Mouse (Mus musculus): ENCODE measurements around the gene Hils1.

Gene Hils1

DNA sequence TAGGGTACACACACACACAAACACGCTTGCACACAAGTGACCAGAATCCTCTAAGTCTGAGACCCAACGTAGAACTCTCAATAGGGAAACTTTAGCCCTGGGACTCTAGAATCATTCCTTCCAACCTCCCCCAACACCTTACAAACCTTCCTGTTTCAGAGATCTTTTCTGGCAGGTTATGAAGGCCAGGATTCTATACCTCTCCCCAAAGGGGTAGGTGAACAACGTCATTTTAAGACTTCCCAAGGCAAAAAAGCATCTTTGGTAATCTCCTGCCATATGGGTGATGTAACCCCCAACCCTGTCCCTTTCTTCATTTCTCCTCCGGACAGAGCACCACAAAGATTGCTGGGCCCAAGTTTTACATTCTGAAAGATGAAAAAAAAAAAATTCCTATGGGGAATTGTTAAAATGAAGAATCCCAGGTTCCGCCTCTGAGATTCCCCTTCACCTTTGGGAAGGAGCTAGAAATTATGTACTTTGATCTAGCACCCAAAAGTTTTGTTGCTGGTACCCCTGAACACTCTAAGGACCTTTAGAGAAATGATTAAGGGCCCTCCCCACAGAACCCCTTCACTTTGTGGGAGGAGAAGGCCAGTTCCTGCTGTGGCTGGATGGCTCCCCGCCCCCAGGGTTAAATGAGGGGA, 22.8 kb downstream of the Hils1 start:
- DNase-seq: no peak

DNA sequence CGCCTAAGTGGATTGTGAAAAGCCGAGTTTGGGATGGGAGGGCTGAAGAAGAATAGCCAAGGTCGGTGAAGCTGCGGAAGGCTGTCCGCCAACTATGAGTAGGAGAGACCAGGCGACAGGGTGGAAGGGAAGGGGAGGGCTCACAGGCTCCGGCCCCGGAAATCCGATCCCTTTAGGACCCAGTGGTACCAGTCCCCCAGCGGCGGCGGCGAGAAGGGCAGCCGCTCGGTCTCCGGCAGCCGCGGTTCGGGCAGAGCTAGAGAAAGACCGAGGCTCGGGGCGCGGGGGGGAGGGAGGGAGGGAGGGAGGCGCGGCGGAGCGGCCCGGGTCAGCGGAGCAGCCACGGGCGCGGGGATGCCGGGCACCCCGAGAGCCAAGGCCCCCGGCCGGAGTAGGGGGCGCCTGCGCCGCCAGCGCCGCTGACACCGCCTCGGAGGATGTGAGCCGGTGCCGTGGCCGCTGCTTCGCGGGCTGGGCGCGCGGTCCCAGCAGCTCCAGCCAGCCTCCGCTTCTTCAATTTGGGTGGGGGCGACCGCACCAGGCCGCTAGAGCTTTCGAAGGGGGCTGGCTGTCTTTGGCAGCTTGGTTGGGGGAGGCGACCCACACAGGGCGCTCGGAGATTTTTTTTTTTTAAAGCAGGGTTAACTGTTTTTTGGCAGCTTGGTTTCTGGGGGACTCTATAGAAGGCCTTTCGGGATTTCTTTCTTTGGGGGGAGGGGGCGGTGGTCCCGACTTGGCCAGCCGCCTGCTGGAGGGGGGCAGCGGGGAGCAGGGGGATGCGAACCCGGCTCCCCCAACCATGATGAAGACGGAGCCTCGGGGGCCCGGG, 23.6 kb downstream of the Hils1 start, which contains the start of gene Ppp1r9b:
Ppp1r9b (plus strand) TSS at position 287 of the 829 bp plus-strand sequence.
- DNase-seq: peak; percentile 93

DNA sequence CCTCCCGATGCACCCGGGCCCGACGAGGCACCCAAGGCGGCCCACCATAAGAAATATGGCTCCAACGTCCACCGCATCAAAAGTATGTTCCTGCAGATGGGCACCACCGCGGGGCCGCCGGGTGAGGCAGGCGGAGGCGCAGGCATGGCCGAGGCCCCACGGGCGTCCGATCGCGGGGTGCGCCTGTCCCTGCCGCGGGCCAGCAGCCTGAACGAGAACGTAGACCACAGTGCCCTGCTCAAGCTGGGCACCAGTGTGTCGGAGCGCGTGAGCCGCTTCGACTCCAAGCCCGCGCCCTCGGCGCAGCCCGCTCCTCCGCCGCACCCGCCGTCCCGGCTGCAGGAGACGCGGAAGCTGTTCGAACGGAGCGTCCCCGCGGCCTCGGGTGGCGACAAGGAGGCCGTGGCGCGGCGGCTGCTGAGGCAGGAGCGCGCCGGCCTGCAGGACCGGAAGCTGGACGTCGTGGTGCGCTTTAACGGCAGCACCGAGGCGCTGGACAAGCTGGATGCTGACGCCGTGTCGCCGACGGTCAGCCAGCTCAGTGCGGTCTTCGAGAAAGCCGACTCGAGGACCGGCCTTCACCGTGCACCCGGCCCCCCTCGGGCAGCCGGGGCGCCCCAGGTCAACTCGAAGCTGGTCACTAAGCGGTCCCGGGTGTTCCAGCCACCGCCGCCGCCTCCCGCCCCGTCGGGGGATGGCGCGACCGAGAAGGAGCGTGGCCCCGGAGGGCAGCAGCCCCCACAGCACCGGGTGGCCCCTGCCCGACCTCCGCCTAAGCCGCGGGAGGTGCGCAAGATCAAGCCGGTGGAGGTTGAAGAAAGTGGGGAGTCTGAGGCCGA, 24.5 kb downstream of the Hils1 start:
- peak; percentile 71 for DNase-seq

DNA sequence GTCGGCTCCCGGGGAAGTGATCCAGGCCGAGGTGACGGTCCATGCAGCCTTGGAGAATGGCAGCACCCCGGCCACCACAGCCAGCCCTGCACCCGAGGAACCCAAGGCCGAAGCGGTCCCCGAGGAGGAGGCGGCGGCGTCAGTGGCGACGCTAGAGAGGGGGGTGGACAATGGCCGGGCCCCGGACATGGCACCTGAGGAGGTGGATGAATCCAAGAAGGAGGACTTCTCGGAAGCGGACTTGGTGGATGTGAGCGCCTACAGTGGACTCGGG, 25.0 kb downstream of the Hils1 start:
- DNase-seq: peak; percentile 72

DNA sequence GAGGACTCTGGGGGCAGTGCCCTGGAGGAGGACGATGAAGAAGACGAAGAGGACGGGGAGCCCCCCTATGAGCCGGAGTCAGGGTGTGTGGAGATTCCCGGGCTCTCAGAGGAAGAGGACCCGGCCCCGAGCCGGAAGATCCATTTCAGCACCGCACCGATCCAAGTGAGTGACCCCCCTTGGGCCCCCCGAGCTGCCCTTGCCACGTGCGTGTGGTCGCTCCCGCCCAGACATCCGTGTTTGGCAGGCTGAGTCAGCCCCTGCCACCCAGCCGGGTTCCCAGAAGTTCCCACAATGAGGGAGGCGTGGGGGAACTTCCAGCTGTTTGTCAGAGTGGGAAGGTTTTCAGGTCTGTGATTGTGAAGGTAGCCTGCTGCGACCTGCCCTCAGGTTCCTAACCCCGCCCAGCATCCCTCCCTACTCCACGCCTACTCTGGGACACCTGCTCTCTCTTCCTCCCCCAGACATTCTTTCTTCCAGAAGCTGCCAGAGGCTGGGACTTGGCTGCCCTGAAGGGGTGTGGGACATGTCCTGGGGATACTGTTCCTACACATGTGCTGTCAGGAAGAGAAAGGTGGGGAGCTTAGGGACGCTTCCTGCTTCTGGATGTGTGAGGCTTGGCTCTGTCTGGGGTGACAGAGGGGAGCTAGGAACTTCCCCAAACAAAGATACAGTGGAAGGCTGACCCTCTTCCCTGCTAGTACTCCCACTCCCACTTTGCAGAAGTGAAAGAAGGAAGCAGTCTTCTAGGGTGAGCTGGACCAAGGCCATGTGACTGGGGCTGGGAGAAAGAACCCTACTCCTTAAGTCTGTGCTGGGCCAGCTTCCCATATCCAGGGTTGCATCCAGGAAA, 25.6 kb downstream of the Hils1 start:
- peak; percentile 72 for DNase-seq

DNA sequence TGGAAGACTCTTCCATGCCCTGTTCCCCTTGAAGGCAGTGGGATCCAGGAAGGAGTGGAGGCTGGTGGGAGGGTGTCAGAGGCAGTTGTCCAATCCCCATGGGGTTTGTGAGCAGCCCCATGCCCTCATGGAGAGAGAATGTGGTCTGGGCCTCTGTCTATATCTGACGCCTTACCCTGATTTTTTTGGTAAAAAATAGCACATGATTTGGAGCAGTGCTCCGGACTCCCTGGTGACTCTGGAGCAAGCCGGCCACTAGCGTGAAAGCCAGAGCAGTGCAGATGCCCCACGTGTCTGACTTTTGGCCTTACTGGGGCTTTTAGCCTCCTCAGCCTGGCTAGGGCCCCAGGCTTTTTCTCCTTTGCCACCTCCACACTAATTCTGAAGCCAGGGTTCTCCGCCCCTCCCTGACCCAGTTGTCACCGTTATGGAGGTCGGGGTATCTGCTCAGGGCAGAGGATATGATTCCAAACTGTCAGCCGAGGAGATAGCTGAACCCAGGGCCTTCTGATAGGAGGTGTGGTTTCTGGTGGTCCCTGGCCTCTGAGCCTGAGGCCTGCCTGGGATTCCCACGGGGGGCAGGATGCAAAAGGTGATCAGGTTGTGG, 26.9 kb downstream of the Hils1 start:
- DNase-seq: peak; percentile 77

DNA sequence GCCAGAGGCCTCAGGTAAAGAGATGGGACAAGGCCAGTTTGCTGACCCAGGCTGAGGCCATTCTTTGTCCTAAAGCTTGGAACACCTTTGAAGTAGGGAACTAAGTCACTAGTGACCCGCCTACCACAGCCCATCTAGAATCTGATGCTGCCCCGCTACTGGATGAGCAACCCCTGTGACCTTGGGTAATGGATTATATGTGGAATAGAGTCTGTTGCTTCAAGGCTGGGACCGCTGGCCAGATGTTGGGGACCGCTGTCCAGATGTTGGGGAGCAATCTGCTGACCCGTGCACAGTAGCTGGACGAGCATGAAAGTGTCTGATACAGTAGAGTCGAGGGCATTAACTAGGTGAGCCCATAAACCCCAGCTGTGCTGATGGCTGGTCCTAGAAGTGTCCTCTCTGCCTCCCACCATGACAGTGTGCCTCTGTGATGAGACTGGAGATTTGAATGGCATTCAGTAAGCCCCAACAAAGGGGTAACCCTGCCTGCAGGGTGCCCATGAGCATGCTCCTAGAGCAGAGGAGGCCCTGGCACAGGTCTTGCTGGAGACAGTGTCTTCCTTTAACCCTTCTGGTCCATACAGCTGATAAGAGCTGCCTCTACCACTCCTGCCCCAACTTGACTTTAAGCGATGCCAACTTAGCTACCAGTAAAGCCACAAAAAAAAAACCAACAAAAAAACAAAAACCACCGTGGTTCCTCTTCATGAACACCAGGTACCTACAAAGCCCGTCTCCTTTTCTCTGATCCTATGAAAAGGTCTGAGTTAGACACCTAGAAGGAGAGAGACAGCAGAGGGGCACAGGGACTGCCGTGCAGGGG, 27.8 kb downstream of the Hils1 start:
- peak; percentile 61 for DNase-seq

DNA sequence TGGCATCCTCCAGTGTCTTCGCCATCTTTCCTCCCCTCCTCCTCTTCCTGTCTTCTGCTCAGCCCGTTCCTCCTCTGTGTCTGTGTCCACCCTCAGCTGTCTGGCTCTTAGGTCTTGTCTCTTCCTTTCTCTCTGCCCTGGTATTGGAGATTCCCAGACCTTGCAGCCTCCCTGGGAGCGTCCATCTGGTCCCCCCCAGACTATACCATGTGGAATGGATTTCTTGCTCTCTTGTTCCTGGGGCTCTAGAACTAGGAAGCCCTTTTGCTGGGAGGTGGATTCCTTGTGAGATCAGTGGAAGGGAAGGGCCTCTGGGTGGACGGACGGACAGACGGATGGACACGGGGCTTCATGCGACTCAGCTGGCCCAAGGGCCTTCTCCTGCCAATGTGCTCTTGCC, 28.7 kb downstream of the Hils1 start:
- peak; percentile 67 for DNase-seq

DNA sequence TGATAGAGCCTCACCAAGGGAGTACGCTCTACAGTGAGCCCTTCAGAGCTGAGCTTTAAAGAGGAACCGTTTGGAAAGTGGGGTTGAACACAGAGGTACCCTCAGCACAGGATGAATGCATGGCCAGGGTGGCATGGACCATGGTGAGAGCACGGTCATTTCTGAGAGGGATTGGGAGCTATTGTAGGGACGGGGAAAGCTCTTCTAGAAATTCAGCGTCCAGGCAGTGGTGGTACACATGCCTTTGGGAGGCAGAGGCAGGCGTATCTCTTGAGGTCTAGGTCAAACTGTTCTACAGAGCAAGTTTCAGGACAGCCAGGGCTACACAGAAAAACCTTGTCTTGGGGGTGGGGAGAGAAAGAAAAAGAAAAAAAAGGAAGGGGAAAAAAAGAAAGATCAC, 29.6 kb downstream of the Hils1 start:
- peak; percentile 24 for DNase-seq

DNA sequence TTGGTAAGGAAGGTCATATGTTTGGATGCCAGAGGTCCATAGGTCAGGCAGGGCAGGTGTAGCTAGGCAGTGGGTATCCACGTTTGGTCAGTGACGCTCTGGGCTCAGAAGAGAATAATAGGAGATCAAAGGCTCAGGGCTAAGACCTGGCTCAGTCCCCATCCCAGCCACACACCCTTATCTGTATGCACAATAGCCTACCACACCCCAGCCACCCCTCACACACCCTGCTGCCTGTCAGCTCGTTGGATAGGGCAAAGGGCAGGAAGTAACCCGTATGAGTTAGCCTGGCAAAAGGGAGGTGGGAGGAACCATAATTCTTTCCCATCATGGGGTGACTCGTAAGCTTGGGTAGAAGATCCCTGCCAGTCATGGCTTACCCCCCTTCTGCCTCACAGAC, 30.2 kb downstream of the Hils1 start:
- no peak for DNase-seq

DNA sequence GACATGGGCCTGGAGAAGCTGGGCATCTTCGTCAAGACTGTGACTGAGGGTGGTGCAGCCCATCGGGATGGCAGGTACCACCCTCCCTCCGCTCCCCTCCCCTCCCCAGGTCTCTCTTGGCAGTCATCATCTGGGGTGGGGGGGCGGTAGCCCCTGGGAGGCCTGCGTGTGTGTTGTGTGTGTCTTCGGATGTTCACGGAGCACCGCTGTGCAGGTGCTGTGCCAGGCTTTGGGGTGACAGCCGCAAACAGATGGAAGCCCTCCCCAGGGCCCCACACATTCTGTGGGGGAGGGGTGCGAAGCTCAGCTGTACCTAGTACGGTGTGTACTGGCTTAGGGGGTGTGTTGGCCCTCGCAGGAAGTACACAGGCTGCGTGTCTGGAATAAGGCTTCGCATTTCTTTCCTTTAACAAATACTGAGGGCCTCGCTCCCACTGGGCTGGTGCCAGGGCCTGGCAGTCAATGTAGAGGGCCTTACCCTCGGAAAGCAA, 30.7 kb downstream of the Hils1 start:
- peak; percentile 72 for DNase-seq

DNA sequence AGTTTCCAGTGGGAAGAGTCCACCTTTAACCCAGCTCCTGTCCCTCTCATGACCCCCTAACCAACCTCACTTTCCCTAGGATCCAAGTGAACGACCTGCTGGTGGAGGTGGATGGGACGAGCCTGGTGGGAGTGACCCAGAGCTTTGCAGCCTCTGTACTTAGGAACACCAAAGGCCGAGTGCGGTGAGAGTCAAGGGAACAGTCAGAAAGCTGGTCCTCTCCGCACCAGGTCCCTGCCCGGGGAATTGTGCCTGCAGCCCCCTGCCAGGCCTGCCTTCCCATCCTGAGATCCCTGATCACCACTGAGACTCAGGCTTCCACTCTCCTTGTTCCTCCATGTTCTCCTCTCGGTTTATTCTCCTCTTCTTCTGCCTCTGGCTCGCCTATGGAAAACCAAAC, 32.7 kb downstream of the Hils1 start:
- DNase-seq: peak; percentile 54

DNA sequence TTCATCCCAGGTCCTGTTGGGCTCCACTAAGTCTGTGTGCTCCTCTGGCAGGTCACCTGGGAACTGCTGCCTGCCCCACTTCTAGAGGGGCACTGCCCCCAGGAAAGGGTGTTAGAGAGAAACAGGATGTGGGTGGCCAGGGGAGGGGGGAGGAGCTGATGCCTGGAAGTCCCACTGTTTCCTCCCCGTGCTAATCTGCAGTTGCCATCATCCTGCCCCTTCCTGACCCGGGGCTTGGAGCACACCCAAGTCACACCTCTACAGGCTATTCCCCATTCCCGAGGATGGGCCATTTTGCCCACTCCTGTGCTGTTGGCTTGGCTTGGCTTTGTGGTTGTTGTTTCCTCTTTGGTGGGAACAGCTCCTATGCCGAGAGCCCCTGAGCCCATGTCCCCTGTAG, 33.2 kb downstream of the Hils1 start:
- DNase-seq: peak; percentile 79

DNA sequence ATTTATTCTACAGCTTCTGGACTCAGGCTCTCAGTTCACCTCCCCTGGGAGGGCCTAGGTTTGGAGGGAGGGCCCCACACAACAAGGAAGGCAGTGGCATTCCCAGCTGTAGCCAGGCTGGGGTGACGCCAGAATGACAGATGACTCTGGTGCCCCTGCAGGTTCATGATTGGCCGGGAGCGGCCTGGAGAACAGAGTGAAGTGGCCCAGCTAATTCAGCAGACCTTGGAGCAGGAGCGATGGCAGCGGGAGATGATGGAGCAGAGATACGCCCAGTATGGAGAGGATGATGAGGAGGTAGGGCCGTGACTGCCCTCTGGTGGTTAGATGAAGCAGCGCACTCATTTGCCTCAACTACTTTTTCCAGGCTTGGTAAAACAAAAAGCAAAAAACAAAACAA, 33.7 kb downstream of the Hils1 start:
- peak; percentile 96 for DNase-seq

DNA sequence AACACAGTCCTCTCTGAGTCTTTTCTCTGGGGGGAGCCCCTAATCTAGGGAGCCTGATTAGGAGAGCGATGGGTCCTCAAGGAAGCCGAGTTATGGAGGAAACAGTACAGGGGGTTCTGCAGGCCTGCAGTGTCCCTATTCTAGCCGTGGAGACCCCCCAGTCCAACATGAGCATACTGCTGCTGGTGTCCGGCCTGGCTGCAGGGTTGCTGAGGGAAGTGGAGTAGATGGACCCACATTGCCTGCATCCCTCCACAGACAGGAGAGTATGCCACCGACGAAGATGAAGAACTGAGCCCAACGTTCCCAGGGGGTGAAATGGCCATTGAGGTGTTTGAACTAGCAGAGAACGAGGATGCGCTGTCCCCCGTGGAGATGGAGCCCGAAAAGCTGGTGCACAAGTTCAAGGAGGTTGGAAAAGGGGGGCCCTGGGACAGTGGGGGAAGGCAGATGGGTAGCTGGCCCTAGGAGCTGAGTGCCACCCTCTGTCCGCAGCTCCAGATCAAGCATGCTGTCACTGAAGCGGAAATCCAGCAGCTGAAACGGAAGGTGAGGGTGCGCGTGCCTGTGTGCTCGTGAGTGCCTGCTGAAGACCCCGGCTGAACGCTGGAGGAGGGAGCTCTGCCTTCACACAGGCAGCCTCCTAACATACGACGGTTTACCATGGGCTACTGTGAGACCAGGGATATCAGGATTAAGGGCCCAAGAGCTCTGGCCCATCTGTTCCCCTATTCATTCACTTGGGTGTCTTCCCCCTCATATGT, 34.4 kb downstream of the Hils1 start:
- peak; percentile 67 for DNase-seq

DNA sequence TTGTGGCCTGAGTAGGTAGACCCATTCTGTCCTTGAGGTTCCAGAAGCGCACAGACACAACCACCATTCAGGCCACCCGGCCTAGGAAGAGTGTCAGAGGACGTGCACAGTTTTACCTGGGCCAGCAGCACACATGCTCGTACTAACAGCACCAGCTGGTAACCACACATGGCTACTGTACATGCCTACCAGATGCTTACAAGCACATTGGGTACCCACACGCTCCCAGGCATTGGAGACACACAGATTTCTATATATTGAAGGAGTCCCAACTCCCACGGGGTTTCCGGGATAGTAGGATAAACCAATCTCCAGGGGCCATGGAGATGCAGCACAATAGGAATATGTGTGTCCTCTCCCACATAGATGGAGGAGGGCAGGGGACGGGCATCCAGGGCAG, 35.3 kb downstream of the Hils1 start:
- peak; percentile 48 for DNase-seq

DNA sequence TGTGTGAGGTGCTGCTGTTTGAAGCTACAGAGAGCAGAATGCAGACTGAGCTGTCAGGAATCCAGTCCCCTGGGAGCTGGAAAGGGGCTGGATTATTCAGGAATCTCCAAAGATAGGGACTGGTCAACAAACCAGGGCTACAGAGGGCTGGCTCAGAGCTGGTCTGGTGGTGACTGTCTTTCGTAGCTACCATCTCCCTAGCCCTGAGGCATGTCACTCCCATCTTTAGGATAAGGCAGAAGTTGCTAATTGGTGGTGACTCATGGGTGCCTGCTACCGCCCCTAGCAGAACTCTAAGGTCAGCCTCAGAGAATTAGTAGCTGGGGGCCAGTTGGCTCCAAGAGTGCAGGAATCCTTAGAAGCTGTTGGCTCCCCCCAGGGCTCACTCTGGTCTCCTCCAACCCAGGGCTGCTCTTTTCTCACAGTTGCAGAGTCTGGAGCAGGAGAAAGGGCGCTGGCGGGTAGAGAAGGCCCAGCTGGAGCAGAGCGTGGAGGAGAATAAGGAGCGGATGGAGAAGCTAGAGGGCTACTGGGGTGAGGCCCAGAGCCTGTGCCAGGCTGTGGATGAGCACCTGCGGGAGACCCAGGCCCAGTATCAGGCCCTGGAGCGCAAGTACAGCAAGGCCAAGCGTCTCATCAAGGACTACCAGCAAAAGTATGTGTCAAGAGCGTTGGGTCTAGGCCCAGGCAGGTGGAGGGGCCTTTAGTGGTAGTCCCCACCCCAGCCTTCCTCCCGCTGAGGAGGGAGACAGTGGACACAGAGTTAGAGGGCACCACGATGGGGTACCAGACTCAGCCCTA, 36.9 kb downstream of the Hils1 start:
- DNase-seq: peak; percentile 70

DNA sequence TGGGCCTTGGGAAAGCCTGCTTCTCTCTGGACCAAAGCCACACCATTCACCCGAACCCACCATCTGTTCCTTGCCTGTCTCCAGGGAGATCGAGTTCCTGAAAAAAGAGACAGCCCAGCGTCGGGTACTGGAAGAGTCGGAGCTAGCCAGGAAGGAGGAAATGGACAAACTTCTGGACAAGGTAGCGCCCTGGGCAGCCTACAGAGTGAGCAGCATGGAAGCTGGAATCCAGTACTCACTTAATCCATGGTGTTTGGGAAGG, 37.5 kb downstream of the Hils1 start:
- no peak for DNase-seq

DNA sequence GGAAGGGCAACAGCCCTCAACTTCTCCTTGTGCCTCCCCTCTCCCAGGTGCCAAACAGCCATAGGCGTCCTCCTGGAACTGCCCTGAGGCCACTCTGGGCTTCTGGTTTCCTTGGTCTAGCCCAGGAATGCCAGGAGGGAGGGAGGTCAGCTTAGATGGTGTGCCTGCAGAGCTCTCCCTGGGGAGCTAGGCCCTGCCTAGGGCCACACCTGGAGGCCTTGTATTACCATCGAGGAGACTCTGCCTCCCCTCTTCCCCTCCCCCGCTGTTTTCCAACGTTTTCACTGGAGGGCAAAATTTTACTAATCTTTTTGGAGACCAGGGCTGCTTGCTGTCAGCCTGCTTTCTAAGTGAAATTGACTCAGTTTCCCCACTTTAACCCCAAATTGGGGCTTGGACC, 38.6 kb downstream of the Hils1 start:
- peak; percentile 68 for DNase-seq
